Mouse (Mus musculus) midbrain, embryonic 15.5 days (tissue): ENCODE data around the gene Klhl20. TPM values are rescaled to one million over a fixed set of nuclear protein-coding genes. Genes with fewer than 3 reads are reported as not detected.

ENCODE experiments used
- ATAC-seq: fragments of 200-750 bp; cut with Nextera tagmentation; replicated peaks from 2 replicates; pipeline ENCODE4 v1.8.0; 2017; ENCODE audit warnings: moderate TSS enrichment
- H3K27ac ChIP-seq: fragments of 300-500 bp; sonication (generic); 2 replicates; pipeline ENCODE4 v1.5.1; 2015; ENCODE audit warnings: mild to moderate bottlenecking, inconsistent platforms
- H3K27me3 ChIP-seq: fragments of 300-500 bp; sonication (generic); replicated peaks from 2 replicates; pipeline ENCODE4 v1.6.1; 2015; ENCODE audit warnings: inconsistent platforms
- H3K36me3 ChIP-seq: fragments of 300-500 bp; sonication (generic); replicated peaks from 2 replicates; pipeline ENCODE4 v1.6.1; 2015; ENCODE audit warnings: inconsistent platforms
- H3K4me1 ChIP-seq: fragments of 300-500 bp; sonication (generic); 2 replicates; pipeline ENCODE4 v1.6.1; 2015; ENCODE audit warnings: inconsistent platforms
- H3K4me2 ChIP-seq: fragments of 300-500 bp; sonication (generic); 2 replicates; pipeline ENCODE4 v1.6.1; 2015; ENCODE audit warnings: inconsistent platforms, mild to moderate bottlenecking, moderate library complexity
- H3K4me3 ChIP-seq: fragments of 300-500 bp; sonication (generic); 2 replicates; pipeline ENCODE4 v1.5.1; 2015; ENCODE audit warnings: mild to moderate bottlenecking, inconsistent platforms
- H3K9ac ChIP-seq: fragments of 300-500 bp; sonication (generic); 2 replicates; pipeline ENCODE4 v1.6.1; 2015; ENCODE audit warnings: mild to moderate bottlenecking, inconsistent platforms
- H3K9me3 ChIP-seq: fragments of 300-500 bp; sonication (generic); 2 replicates; pipeline ENCODE4 v1.6.1; 2016; ENCODE audit warnings: inconsistent platforms
- WGBS: fragments of 180-500 bp; shearing (Covaris S2); methylation state at CpG from one replicate; pipeline ENCODE4 v1.1.7; 2015; ENCODE audit warnings: mixed read lengths; 5-methylcytosine and 5-hydroxymethylcytosine counted together
- polyA plus RNA-seq: library from polyadenylated mRNA; unstranded; fragments of >200 nt; fragmentation: Nextera tagmentation; extraction: Ambion mirVana; gene quantifications from 2 replicates; pipeline ENCODE4 v1.2.1, GENCODE M21; 2015

Gene Klhl20
- polyA plus RNA-seq, 1 experiment from 2014 or later = 18.1 TPM

- Histone ChIP-seq H3K4me3 (no peak overlapping the region), H3K27me3 (0 out of 2 replicates have a peak, but pooled peaks cover 2% of the 10 kb centered on the region), H3K9ac (no peak overlapping the region), H3K9me3 (no peaks in the 10 kb centered on the region), H3K36me3 (no peaks in the 10 kb centered on the region), H3K27ac (no peak overlapping the region), H3K4me2 (no peak overlapping the region), H3K4me1 (peaks cover 3% of the 10 kb centered on the region; the same call in 1 of the 2 replicates)
- ATAC-seq = no peak
- 82% methylated on average over 9 of the region's 9 CpGs for WGBS
Observed at GRCm38 (mm10) chr1:161140026-161140762, 8.9 kb upstream of the Klhl20 start.

- 84% methylated on average over 2 of the region's 2 CpGs for WGBS
Observed at GRCm38 (mm10) chr1:161139496-161139895, 8.2 kb upstream of the Klhl20 start.

DNA sequence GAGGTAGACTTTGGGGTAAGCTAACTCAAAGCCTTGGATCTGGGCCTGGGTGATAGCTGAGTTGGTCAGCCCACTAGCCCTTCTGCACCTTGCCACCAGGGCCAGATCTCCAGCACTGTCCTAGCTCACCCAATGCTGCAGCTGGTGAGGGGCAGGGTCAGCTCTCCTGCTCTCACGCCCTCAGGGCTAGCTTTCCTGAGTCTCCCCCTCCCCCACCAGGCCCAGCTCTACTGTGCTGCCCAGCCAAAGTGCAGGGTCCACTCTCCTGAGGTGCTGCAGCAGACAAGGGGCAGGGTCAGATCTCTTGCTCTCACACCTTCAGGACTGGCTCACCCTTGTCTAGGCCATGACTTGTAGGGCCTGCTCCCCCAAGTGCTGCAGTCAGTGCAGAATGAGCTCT is 4.8 kb downstream of the Klhl20 start:
- 92% methylated on average over 1 of the region's 1 CpGs for WGBS
- H3K27ac ChIP-seq = no peak overlapping the region
- H3K4me2 ChIP-seq = no peak overlapping the region

More at GRCm38 (mm10) chr1:161139496-161139895, 8.2 kb upstream of the Klhl20 start:
- 0 out of 2 replicates have a peak, but pooled peaks cover 2% of the 10 kb centered on the region for H3K27me3 ChIP-seq
- H3K9ac ChIP-seq = no peak overlapping the region
- H3K27ac ChIP-seq = no peak overlapping the region
- H3K4me1 ChIP-seq = peaks cover 3% of the 10 kb centered on the region; the same call in 1 of the 2 replicates
- H3K4me2 ChIP-seq = no peak overlapping the region
- ATAC-seq = no peak
- H3K36me3 ChIP-seq = no peaks in the 10 kb centered on the region
- no peaks in the 10 kb centered on the region for H3K9me3 ChIP-seq
- no peak overlapping the region for H3K4me3 ChIP-seq

DNA sequence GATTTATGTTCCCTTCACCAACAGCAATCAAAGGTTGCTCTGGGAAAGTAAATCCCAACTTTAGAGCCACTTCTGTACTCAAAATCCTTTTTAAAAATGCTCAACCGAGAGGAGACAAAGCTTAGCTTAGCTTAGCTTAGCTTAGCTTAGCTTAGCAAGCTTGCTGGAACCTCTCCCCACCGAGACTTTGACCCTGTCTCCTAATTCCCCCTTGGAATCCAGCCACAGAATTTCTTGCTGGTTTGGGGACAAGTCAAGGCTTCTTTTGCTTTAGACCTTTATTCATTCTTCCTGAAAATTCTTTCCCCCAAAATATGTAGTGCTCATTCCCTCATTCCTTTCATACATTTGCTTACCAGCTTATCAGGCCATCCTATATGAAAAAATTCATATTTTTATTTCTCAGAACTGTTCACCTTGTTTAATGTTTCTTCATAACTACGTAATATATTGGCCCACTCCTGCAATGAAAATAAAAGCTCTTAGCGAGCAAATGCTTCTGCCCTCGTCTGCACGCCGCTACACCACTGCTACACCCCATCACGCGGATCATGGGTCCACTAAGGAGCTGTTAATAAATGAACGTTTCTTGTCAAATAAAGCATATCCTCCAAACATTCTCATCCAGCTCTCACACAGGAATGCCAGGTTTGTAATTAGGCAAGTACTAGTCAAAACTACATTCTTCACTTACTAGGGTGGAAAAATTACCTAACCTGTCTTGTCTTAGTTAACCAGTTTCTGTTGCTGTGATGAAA is 8.5 kb downstream of the Klhl20 start:
- WGBS = 91% methylated on average over 10 of the region's 10 CpGs
- Histone ChIP-seq H3K9ac (no peak overlapping the region), H3K36me3 (no peaks in the 10 kb centered on the region), H3K9me3 (no peaks in the 10 kb centered on the region), H3K4me3 (no peak overlapping the region), H3K4me1 (peaks cover 2% of the 10 kb centered on the region; the same call in 1 of the 2 replicates), H3K4me2 (no peak overlapping the region), H3K27me3 (no peaks in the 10 kb centered on the region), H3K27ac (no peak overlapping the region)
- no peak for ATAC-seq

More for the DNA sequence above, 4.8 kb downstream of the Klhl20 start:
- Histone ChIP-seq H3K27me3 (no peaks in the 10 kb centered on the region), H3K4me3 (no peak overlapping the region), H3K36me3 (no peaks in the 10 kb centered on the region), H3K9ac (no peak overlapping the region), H3K9me3 (no peaks in the 10 kb centered on the region), H3K4me1 (peaks cover 18% of the 10 kb centered on the region)
- no peak for ATAC-seq

DNA sequence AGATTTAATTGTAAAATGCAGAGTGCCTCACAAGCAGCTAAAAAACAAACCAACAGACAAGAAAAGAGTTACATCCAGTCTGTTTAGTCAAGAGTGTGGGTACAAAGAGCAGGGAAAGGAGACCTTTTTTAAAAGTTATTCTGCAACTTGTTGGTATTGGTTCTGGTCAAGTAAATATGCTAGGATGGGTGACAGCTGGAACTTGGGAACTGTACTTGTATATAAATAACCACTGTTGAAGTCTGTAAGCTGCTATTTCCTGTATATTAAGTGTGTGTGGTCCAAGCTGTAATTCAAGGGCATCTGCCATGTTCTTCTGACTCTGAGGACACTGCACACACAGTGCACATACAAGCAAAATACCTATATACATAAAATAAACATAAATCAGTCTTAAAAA is 16.7 kb downstream of the Klhl20 start:
- Histone ChIP-seq H3K27ac (no peak overlapping the region), H3K27me3 (no peaks in the 10 kb centered on the region), H3K4me3 (no peak overlapping the region), H3K4me2 (no peak overlapping the region), H3K9ac (no peak overlapping the region), H3K4me1 (no peaks in the 10 kb centered on the region), H3K36me3 (peaks cover 3% of the 10 kb centered on the region; the same call in 1 of the 2 replicates), H3K9me3 (no peaks in the 10 kb centered on the region)
- no peak for ATAC-seq

DNA sequence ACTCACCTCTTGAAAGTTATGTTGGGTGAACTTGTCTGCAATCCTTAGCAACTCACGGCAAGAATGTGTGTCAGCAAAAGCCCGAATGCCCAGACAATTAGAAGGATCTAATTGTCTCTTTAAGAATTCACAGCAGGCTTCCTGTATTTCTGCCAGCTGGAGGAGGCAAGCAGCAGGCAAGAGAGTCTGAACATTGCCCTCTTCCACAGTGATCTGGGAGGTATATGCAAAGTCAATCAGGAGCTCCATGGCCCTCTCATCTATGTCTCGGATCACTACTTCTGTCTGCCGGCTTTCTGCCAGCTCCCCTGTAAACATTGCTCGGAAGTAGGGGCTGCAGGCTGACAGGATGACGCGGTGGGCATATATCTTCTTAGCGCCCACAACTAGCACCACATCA is 22.1 kb downstream of the Klhl20 start:
- 89% methylated on average over 8 of the region's 8 CpGs for WGBS
- Histone ChIP-seq H3K4me3 (no peak overlapping the region), H3K9me3 (no peaks in the 10 kb centered on the region), H3K4me2 (no peak overlapping the region), H3K36me3 (peaks cover 14% of the 10 kb centered on the region), H3K4me1 (no peaks in the 10 kb centered on the region), H3K9ac (no peak overlapping the region), H3K27me3 (no peaks in the 10 kb centered on the region), H3K27ac (no peak overlapping the region)
- ATAC-seq = no peak

GRCm38 (mm10) chr1:161103842-161104241 is 27.5 kb downstream of the Klhl20 start:
- no peak for ATAC-seq
- Histone ChIP-seq H3K27me3 (no peaks in the 10 kb centered on the region), H3K9ac (no peak overlapping the region), H3K4me1 (no peaks in the 10 kb centered on the region), H3K4me3 (no peak overlapping the region), H3K4me2 (no peak overlapping the region), H3K36me3 (peaks cover 8% of the 10 kb centered on the region), H3K27ac (no peak overlapping the region), H3K9me3 (no peaks in the 10 kb centered on the region)
- WGBS = 92% methylated on average over 1 of the region's 1 CpGs

- Histone ChIP-seq H3K36me3 (peaks cover 12% of the 10 kb centered on the region), H3K9ac (no peak overlapping the region), H3K4me2 (no peak overlapping the region), H3K9me3 (no peaks in the 10 kb centered on the region), H3K27me3 (no peaks in the 10 kb centered on the region), H3K4me1 (no peaks in the 10 kb centered on the region), H3K4me3 (no peak overlapping the region), H3K27ac (no peak overlapping the region)
- 97% methylated on average over 4 of the region's 4 CpGs for WGBS
- ATAC-seq = no peak
Observed at GRCm38 (mm10) chr1:161099721-161100405, 31.4 kb downstream of the Klhl20 start.

GRCm38 (mm10) chr1:161077243-161077642 is 54.1 kb downstream of the Klhl20 start:
- no peak for ATAC-seq
- 96% methylated on average over 3 of the region's 3 CpGs for WGBS
- Histone ChIP-seq H3K9me3 (no peaks in the 10 kb centered on the region), H3K4me3 (no peak overlapping the region), H3K4me1 (peaks cover 19% of the 10 kb centered on the region), H3K36me3 (no peaks in the 10 kb centered on the region), H3K27me3 (no peaks in the 10 kb centered on the region), H3K9ac (no peak overlapping the region), H3K27ac (no peak overlapping the region), H3K4me2 (no peak overlapping the region)

GRCm38 (mm10) chr1:161076238-161076637 is 55.1 kb downstream of the Klhl20 start:
- H3K4me1 ChIP-seq = peaks cover 29% of the 10 kb centered on the region
- H3K4me2 ChIP-seq = no peak overlapping the region
- no peak overlapping the region for H3K4me3 ChIP-seq
- H3K27ac ChIP-seq = no peak overlapping the region
- no peaks in the 10 kb centered on the region for H3K27me3 ChIP-seq
- H3K9me3 ChIP-seq = no peaks in the 10 kb centered on the region
- ATAC-seq = no peak
- H3K36me3 ChIP-seq = no peaks in the 10 kb centered on the region
- WGBS = 92% methylated on average over 6 of the region's 6 CpGs
- H3K9ac ChIP-seq = no peak overlapping the region

DNA sequence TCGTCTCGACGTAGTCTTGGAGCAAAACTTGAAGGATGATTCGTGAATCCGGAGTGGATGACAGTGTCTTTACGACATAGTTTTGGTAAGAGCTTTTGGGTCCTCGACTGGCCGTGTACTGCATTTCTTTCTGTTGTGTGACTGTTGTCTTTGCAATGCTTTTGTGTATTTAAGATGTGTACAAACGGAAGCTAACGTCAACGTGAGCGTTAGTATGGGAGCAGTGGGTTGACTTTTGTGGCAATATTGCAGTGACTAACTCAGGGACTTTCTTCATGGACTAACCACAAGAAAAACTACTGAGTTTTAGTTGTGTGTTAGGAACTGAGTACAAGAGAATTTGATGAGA is 60.1 kb downstream of the Klhl20 start:
- no peak overlapping the region for H3K27ac ChIP-seq
- WGBS = under 1% methylated on average over 12 of the region's 12 CpGs
- no peaks in the 10 kb centered on the region for H3K27me3 ChIP-seq
- peaks cover 44% of the 10 kb centered on the region for H3K4me1 ChIP-seq
- no peaks in the 10 kb centered on the region for H3K9me3 ChIP-seq
- no peaks in the 10 kb centered on the region for H3K36me3 ChIP-seq
- peak overlapping the region; percentile 67 for H3K4me3 ChIP-seq
- H3K4me2 ChIP-seq = peak overlapping the region; percentile 67
- peak overlapping the region; percentile 56 for H3K9ac ChIP-seq
- ATAC-seq = no peak
